Mouse (Mus musculus) liver, embryonic 14.5 days (tissue): ENCODE measurements at regions not wholly inside any gene's neighbourhood (a gene's known extent, or its start where the extent isn't known, plus 50 kb on each side); places are given as distances from the start of the nearest gene placed in this dataset.
A peak's percentile ranks its signal among the peaks of the same experiment; 100 is the strongest.

Experiments used
- ATAC-seq: fragments of 200-750 bp; cut with Nextera tagmentation; 2 replicates; pipeline ENCODE4 v1.8.0; 2017; ENCODE audit warnings: moderate number of reproducible peaks, mild to moderate bottlenecking, moderate library complexity; ENCODE audit not compliant: insufficient read depth
- DNase-seq, 3 experiments: peaks; one replicate each; pipeline ENCODE4 v3.0.0-alpha.2; 2012 to 2013; ENCODE audit warnings: low read depth in 3 of 3, low spot score in 3 of 3
- H3K27ac ChIP-seq: fragments of 300-500 bp; sonication (generic); 2 replicates; pipeline ENCODE4 v1.5.1; 2014; ENCODE audit warnings: moderate library complexity, mild to moderate bottlenecking, control low read depth, inconsistent platforms
- H3K27me3 ChIP-seq: fragments of 300-500 bp; sonication (generic); 2 replicates; pipeline ENCODE4 v1.6.1; 2014; ENCODE audit warnings: mild to moderate bottlenecking, low read length, moderate library complexity; ENCODE audit not compliant: control insufficient read depth, insufficient read depth
- H3K36me3 ChIP-seq: fragments of 300-500 bp; sonication (generic); replicated peaks from 2 replicates; pipeline ENCODE4 v1.6.1; 2014; ENCODE audit warnings: low read depth; ENCODE audit not compliant: control insufficient read depth, insufficient read depth
- H3K4me1 ChIP-seq, 2 experiments: fragments of 200-500 bp in 1 of 2; fragments of 300-500 bp in 1 of 2; sonication (generic) in 1 of 2; replicated peaks; 2 replicates each; pipeline ENCODE4 v1.6.1; 2012 to 2014; ENCODE audit warnings: antibody characterized with exemption in 1 of 2, inconsistent platforms in 1 of 2, low read length in 1 of 2; ENCODE audit not compliant: control insufficient read depth in 2 of 2, insufficient read depth in 2 of 2
- H3K4me2 ChIP-seq: fragments of 300-500 bp; sonication (generic); 2 replicates; pipeline ENCODE4 v1.6.1; 2014; ENCODE audit warnings: low read depth, mild to moderate bottlenecking, control low read depth, moderate library complexity
- H3K4me3 ChIP-seq, 2 experiments: fragments of 200-500 bp in 1 of 2; fragments of 300-500 bp in 1 of 2; sonication (generic) in 1 of 2; 2 replicates each; pipeline ENCODE4 v1.5.1; 2012 to 2014; ENCODE audit warnings: low read depth in 2 of 2, low read length in 2 of 2, mild to moderate bottlenecking in 2 of 2, control low read depth in 1 of 2, inconsistent platforms in 1 of 2, moderate library complexity in 1 of 2; ENCODE audit not compliant: insufficient read depth in 1 of 2
- H3K9ac ChIP-seq: fragments of 300-500 bp; sonication (generic); replicated peaks from 2 replicates; pipeline ENCODE4 v1.6.1; 2014; ENCODE audit warnings: mild to moderate bottlenecking, control low read depth, moderate library complexity
- H3K9me3 ChIP-seq: fragments of 300-500 bp; sonication (generic); 2 replicates; pipeline ENCODE4 v1.6.1; 2016; ENCODE audit warnings: low read length, mixed read lengths; ENCODE audit not compliant: control insufficient read depth
- CTCF ChIP-seq: IDR thresholded peaks from 2 replicates; pipeline ENCODE4 v1.5.1; 2016; ENCODE audit warnings: antibody characterized with exemption, low read depth, control low read depth
- EP300 ChIP-seq: IDR thresholded peaks from 2 replicates; pipeline ENCODE4 v1.6.1; 2016; ENCODE audit warnings: antibody characterized with exemption, low read depth
- WGBS: fragments of 180-500 bp; shearing (Covaris S2); extraction: QIAGEN DNeasy Blood & Tissue Kit; methylation state at CpG from one replicate; pipeline ENCODE4 v1.1.7; 2014; ENCODE audit not compliant: insufficient replicate concordance; 5-methylcytosine and 5-hydroxymethylcytosine counted together

GRCm38 (mm10) chr4:24154418-24154817, 341.8 kb upstream of the Mms22l start:
- TF ChIP-seq EP300 (no peak), CTCF (peak; percentile 83)
- no peaks in the 10 kb centered on the region for H3K4me1 ChIP-seq
- no peaks in the 10 kb centered on the region for H3K27me3 ChIP-seq
- DNase-seq (no peak), ATAC-seq (no peak)
- 15% methylated on average over 8 of the region's 8 CpGs for WGBS
- no peak overlapping the region for H3K9ac ChIP-seq
- H3K36me3 ChIP-seq, result no peaks in the 10 kb centered on the region
- no peak overlapping the region for H3K4me2 ChIP-seq
- H3K9me3 ChIP-seq, result no peaks in the 10 kb centered on the region
- H3K27ac ChIP-seq, result no peak overlapping the region
- no peak overlapping the region for H3K4me3 ChIP-seq

- Histone ChIP-seq H3K4me2 (no peak overlapping the region), H3K4me3 (no peak overlapping the region), H3K27me3 (no peaks in the 10 kb centered on the region), H3K9me3 (no peaks in the 10 kb centered on the region), H3K36me3 (no peaks in the 10 kb centered on the region), H3K27ac (no peak overlapping the region), H3K9ac (no peak overlapping the region), H3K4me1 (no peaks in the 10 kb centered on the region)
- DNase-seq (no peak), ATAC-seq (no peak)
- WGBS, result 64% methylated on average over 2 of the region's 2 CpGs
- TF ChIP-seq EP300, result no peak
- no peak for TF ChIP-seq CTCF
These were observed 322.5 kb upstream of the Mms22l start for GRCm38 (mm10) chr4:24173750-24174149.

GRCm38 (mm10) chr4:24213262-24214036, 282.8 kb upstream of the Mms22l start:
- H3K36me3 ChIP-seq, result no peaks in the 10 kb centered on the region
- no peak overlapping the region for H3K4me3 ChIP-seq
- TF ChIP-seq EP300 (no peak), CTCF (no peak)
- no peaks in the 10 kb centered on the region for H3K27me3 ChIP-seq
- no peaks in the 10 kb centered on the region for H3K4me1 ChIP-seq
- no peak for DNase-seq
- H3K9me3 ChIP-seq, result no peaks in the 10 kb centered on the region
- no peak overlapping the region for H3K27ac ChIP-seq
- H3K9ac ChIP-seq, result no peak overlapping the region
- no peak overlapping the region for H3K4me2 ChIP-seq
- no peak for ATAC-seq
- WGBS, result 46% methylated on average over 10 of the region's 10 CpGs

- H3K4me2 ChIP-seq, result no peak overlapping the region
- 61% methylated on average over 3 of the region's 3 CpGs for WGBS
- no peak for ATAC-seq
These were observed 282.3 kb upstream of the Mms22l start for GRCm38 (mm10) chr4:24214037-24214362.

GRCm38 (mm10) chr4:24218383-24218934, 277.8 kb upstream of the Mms22l start:
- H3K27me3 ChIP-seq, result no peaks in the 10 kb centered on the region
- WGBS, result 64% methylated on average over 6 of the region's 6 CpGs
- no peak for ATAC-seq
- no peaks in the 10 kb centered on the region for H3K9me3 ChIP-seq
- H3K4me2 ChIP-seq, result no peak overlapping the region
- H3K4me1 ChIP-seq, result no peaks in the 10 kb centered on the region
- H3K4me3 ChIP-seq, result no peak overlapping the region
- TF ChIP-seq CTCF (no peak), EP300 (no peak)
- no peak overlapping the region for H3K27ac ChIP-seq
- no peak overlapping the region for H3K9ac ChIP-seq
- no peak for DNase-seq
- H3K36me3 ChIP-seq, result no peaks in the 10 kb centered on the region

More at GRCm38 (mm10) chr4:24214037-24214362, 282.3 kb upstream of the Mms22l start:
- no peak for DNase-seq
- no peak overlapping the region for H3K4me3 ChIP-seq
- H3K36me3 ChIP-seq, result no peaks in the 10 kb centered on the region
- H3K9me3 ChIP-seq, result no peaks in the 10 kb centered on the region
- TF ChIP-seq CTCF, result no peak
- no peak for TF ChIP-seq EP300
- H3K27ac ChIP-seq, result no peak overlapping the region
- no peak overlapping the region for H3K9ac ChIP-seq
- H3K4me1 ChIP-seq, result no peaks in the 10 kb centered on the region
- H3K27me3 ChIP-seq, result no peaks in the 10 kb centered on the region
